Comparison of ENCODE assay signal across 10 mouse cellular contexts in genomic region chr16:34343968-34344367, GRCm38 (mm10).
DNase-seq lines count a peak whose midpoint lies in the region; ATAC-seq and TF ChIP-seq lines count a peak whose summit lies in the region.
"Had no signal": no experiment of that assay in that cellular context is flagged by ENCODE, and none has a peak within 500 bp of the region (broad histone marks: within the 10 kb centered on the region; RNA-seq: fewer than 3 reads in every experiment).

No protein-coding gene starts in this region.

- no peaks in the 10 kb centered on the region for H3K27me3 ChIP-seq in forebrain, embryonic 14.5 days (replicated peaks; ENCODE audit: control insufficient read depth, insufficient read depth, low read length)
- no peaks in the 10 kb centered on the region for H3K27me3 ChIP-seq in forebrain, embryonic 13.5 days
- H3K27me3 ChIP-seq in neural tube, embryonic 11.5 days (ENCODE audit: control insufficient read depth, insufficient read depth, low read length): no peaks in the 10 kb centered on the region
- no peaks in the 10 kb centered on the region for H3K27me3 ChIP-seq in neural tube, embryonic 15.5 days (replicated peaks)
- H3K27me3 ChIP-seq: embryonic facial prominence, embryonic 13.5 days; limb, embryonic 15.5 days had no signal

- peak; percentile 58; the same call in 1 of the 2 replicates for ATAC-seq in forebrain, embryonic 14.5 days
- no peak for ATAC-seq in forebrain, embryonic 13.5 days
- no peak for ATAC-seq in neural tube, embryonic 11.5 days (ENCODE audit: insufficient read depth, low FRiP score, low TSS enrichment)
- 0 out of 2 replicates have a peak, but pooled peaks have one; percentile 24 for ATAC-seq in neural tube, embryonic 15.5 days (ENCODE audit: low FRiP score)

- 54% methylated on average over 1 of the region's 1 CpGs for WGBS in forebrain, embryonic 14.5 days
- WGBS in forebrain, embryonic 13.5 days: 65% methylated on average over 1 of the region's 1 CpGs
- 76% methylated on average over 1 of the region's 1 CpGs for WGBS in neural tube, embryonic 11.5 days
- WGBS in neural tube, embryonic 15.5 days: 43% methylated on average over 1 of the region's 1 CpGs

- peaks cover 11% of the 10 kb centered on the region for H3K4me1 ChIP-seq in forebrain, embryonic 14.5 days (ENCODE audit: control insufficient read depth, insufficient read depth, low read length)
- peaks cover 27% of the 10 kb centered on the region for H3K4me1 ChIP-seq in forebrain, embryonic 13.5 days
- no peaks in the 10 kb centered on the region; the same call in 1 of the 2 replicates for H3K4me1 ChIP-seq in neural tube, embryonic 11.5 days (ENCODE audit: control insufficient read depth, insufficient read depth, low read length)
- H3K4me1 ChIP-seq in embryonic fibroblast, embryonic 13.5 days (ENCODE audit: control insufficient read depth, insufficient read depth, low read length): no peaks in the 10 kb centered on the region
- H3K4me1 ChIP-seq in neural tube, embryonic 15.5 days: peaks cover 19% of the 10 kb centered on the region; the same call in 1 of the 2 replicates

- H3K4me3 ChIP-seq in forebrain, embryonic 14.5 days (ENCODE audit: low read depth, low read length): no peak overlapping the region
- no peak overlapping the region for H3K4me3 ChIP-seq in forebrain, embryonic 13.5 days
- no peak overlapping the region for H3K4me3 ChIP-seq in neural tube, embryonic 11.5 days (ENCODE audit: low read depth, low read length)
- H3K4me3 ChIP-seq in embryonic fibroblast, embryonic 13.5 days (ENCODE audit: insufficient read depth, low read length): no peak overlapping the region
- no peak overlapping the region for H3K4me3 ChIP-seq in neural tube, embryonic 15.5 days (replicated peaks)
- H3K4me3 ChIP-seq: embryonic facial prominence, embryonic 13.5 days; limb, embryonic 15.5 days had no signal

- H3K9me3 ChIP-seq in forebrain, embryonic 14.5 days (replicated peaks; ENCODE audit: control insufficient read depth, low read length): no peaks in the 10 kb centered on the region
- no peaks in the 10 kb centered on the region for H3K9me3 ChIP-seq in forebrain, embryonic 13.5 days (replicated peaks)
- no peaks in the 10 kb centered on the region for H3K9me3 ChIP-seq in neural tube, embryonic 11.5 days (ENCODE audit: control insufficient read depth, low read length)
- H3K9me3 ChIP-seq in neural tube, embryonic 15.5 days (replicated peaks): no peaks in the 10 kb centered on the region
- H3K9me3 ChIP-seq: embryonic facial prominence, embryonic 13.5 days; limb, embryonic 15.5 days had no signal

- no peak overlapping the region for H3K9ac ChIP-seq in forebrain, embryonic 14.5 days (ENCODE audit: low read length)
- no peak overlapping the region for H3K9ac ChIP-seq in forebrain, embryonic 13.5 days
- no peak overlapping the region for H3K9ac ChIP-seq in neural tube, embryonic 11.5 days (ENCODE audit: low read length)
- no peak overlapping the region for H3K9ac ChIP-seq in neural tube, embryonic 15.5 days (replicated peaks)
- H3K9ac ChIP-seq: embryonic facial prominence, embryonic 13.5 days; limb, embryonic 15.5 days had no signal

- DNase-seq in forebrain, embryonic 14.5 days (ENCODE audit: low spot score): peak; percentile 67
- peak; percentile 43 for DNase-seq in neural tube, embryonic 11.5 days (ENCODE audit: low spot score)
- DNase-seq in neural tube, embryonic 10.5 days (ENCODE audit: extremely low spot score, low spot score): no peak
- peak; percentile 73 for DNase-seq in kidney, postnatal 14 days
- no peak for DNase-seq in T-cell, adult 2 months (ENCODE audit: low spot score)

- H3K36me3 ChIP-seq in forebrain, embryonic 14.5 days (ENCODE audit: control insufficient read depth, insufficient read depth, low read length): no peaks in the 10 kb centered on the region
- peaks cover 3% of the 10 kb centered on the region; the same call in 1 of the 2 replicates for H3K36me3 ChIP-seq in forebrain, embryonic 13.5 days (ENCODE audit: poor library complexity, severe bottlenecking)
- H3K36me3 ChIP-seq in neural tube, embryonic 11.5 days (ENCODE audit: control insufficient read depth, insufficient read depth, low read length): no peaks in the 10 kb centered on the region
- no peaks in the 10 kb centered on the region for H3K36me3 ChIP-seq in neural tube, embryonic 15.5 days
- H3K36me3 ChIP-seq: embryonic facial prominence, embryonic 13.5 days; limb, embryonic 15.5 days had no signal

- H3K27ac ChIP-seq in forebrain, embryonic 14.5 days (ENCODE audit: low read depth, low read length): no peak overlapping the region
- no peak overlapping the region for H3K27ac ChIP-seq in forebrain, embryonic 13.5 days
- no peak overlapping the region for H3K27ac ChIP-seq in neural tube, embryonic 11.5 days (ENCODE audit: low read depth, low read length)
- no peak overlapping the region for H3K27ac ChIP-seq in embryonic fibroblast, embryonic 13.5 days (ENCODE audit: insufficient read depth, low read length)
- no peak overlapping the region for H3K27ac ChIP-seq in neural tube, embryonic 15.5 days (replicated peaks)
- H3K27ac ChIP-seq: embryonic facial prominence, embryonic 13.5 days; limb, embryonic 15.5 days had no signal

- TF ChIP-seq CTCF in embryonic fibroblast, embryonic 13.5 days (IDR thresholded peaks at IDR 0.05; ENCODE audit: borderline replicate concordance, insufficient read depth, low read length): 0 out of 2 replicates have a peak, but pooled peaks have one; percentile 19

- no peak overlapping the region for H3K4me2 ChIP-seq in forebrain, embryonic 14.5 days (ENCODE audit: low read length)
- no peak overlapping the region for H3K4me2 ChIP-seq in forebrain, embryonic 13.5 days
- no peak overlapping the region for H3K4me2 ChIP-seq in neural tube, embryonic 11.5 days (ENCODE audit: low read depth)
- H3K4me2 ChIP-seq in neural tube, embryonic 15.5 days: no peak overlapping the region
- H3K4me2 ChIP-seq: embryonic facial prominence, embryonic 13.5 days; limb, embryonic 15.5 days had no signal

- TF ChIP-seq POLR2A in embryonic fibroblast, embryonic 13.5 days (IDR thresholded peaks at IDR 0.05; ENCODE audit: low read depth, low read length): no peak

Comparison
In these comparisons a context has a peak if more than half of its experiments do, and no peak if none do; other contexts are left out.
1. ATAC-seq: peak in forebrain, embryonic 14.5 days (single experiment) and neural tube, embryonic 15.5 days (single experiment); none in forebrain, embryonic 13.5 days (single experiment) and neural tube, embryonic 11.5 days (single experiment).
2. DNase-seq: peak in forebrain, embryonic 14.5 days (single experiment), neural tube, embryonic 11.5 days (single experiment) and kidney, postnatal 14 days (single experiment); none in neural tube, embryonic 10.5 days (single experiment) and T-cell, adult 2 months (single experiment).